Mouse (Mus musculus) kidney, postnatal 0 days (tissue): ENCODE data around the gene Gins1. TPM values are rescaled to one million over a fixed set of nuclear protein-coding genes. Genes with fewer than 3 reads are reported as not detected.

Source experiments
- ATAC-seq: fragments of 200-750 bp; cut with Nextera tagmentation; replicated peaks from 2 replicates; pipeline ENCODE4 v1.8.0; 2017; ENCODE audit warnings: low read depth, moderate number of reproducible peaks, moderate TSS enrichment, moderate library complexity; ENCODE audit not compliant: low FRiP score
- DNase-seq: peaks from one replicate; pipeline ENCODE4 v3.0.0-alpha.2; 2016; ENCODE audit warnings: low spot score
- H3K27ac ChIP-seq: fragments of 300-500 bp; sonication (generic); 2 replicates; pipeline ENCODE4 v1.5.1; 2014; ENCODE audit warnings: mild to moderate bottlenecking
- H3K27me3 ChIP-seq: fragments of 300-500 bp; sonication (generic); 2 replicates; pipeline ENCODE4 v1.6.1; 2014; ENCODE audit warnings: low read length, mixed read lengths; ENCODE audit not compliant: insufficient read depth
- H3K36me3 ChIP-seq: fragments of 300-500 bp; sonication (generic); 2 replicates; pipeline ENCODE4 v1.6.1; 2014; ENCODE audit warnings: low read length, mixed read lengths; ENCODE audit not compliant: insufficient read depth
- H3K4me1 ChIP-seq: fragments of 300-500 bp; sonication (generic); replicated peaks from 2 replicates; pipeline ENCODE4 v1.6.1; 2014; ENCODE audit warnings: antibody characterized with exemption, low read length, mixed read lengths; ENCODE audit not compliant: insufficient read depth
- H3K4me2 ChIP-seq: fragments of 300-500 bp; sonication (generic); 2 replicates; pipeline ENCODE4 v1.6.1; 2014; ENCODE audit warnings: mild to moderate bottlenecking, low read length, moderate library complexity, mixed read lengths
- H3K4me3 ChIP-seq: fragments of 300-500 bp; sonication (generic); replicated peaks from 2 replicates; pipeline ENCODE4 v1.5.1; 2014; ENCODE audit warnings: low read depth, low read length
- H3K9ac ChIP-seq: fragments of 300-500 bp; sonication (generic); 2 replicates; pipeline ENCODE4 v1.6.1; 2014; ENCODE audit warnings: low read depth, low read length
- H3K9me3 ChIP-seq: fragments of 300-500 bp; sonication (generic); replicated peaks from 2 replicates; pipeline ENCODE4 v1.6.1; 2016; ENCODE audit warnings: low read length, inconsistent platforms, mixed read lengths
- CTCF ChIP-seq: IDR thresholded peaks from 2 replicates; pipeline ENCODE4 v1.5.1; 2016; ENCODE audit warnings: antibody characterized with exemption, low read depth, mild to moderate bottlenecking, moderate library complexity
- WGBS: fragments of 180-500 bp; shearing (Covaris S2); extraction: QIAGEN DNeasy Blood & Tissue Kit; methylation state at CpG from one replicate; pipeline ENCODE4 v1.1.7; 2014; 5-methylcytosine and 5-hydroxymethylcytosine counted together
- polyA plus RNA-seq: library from polyadenylated mRNA; unstranded; fragments of >200 nt; fragmentation: Nextera tagmentation; extraction: Ambion mirVana; gene quantifications from 2 replicates; pipeline ENCODE4 v1.2.1, GENCODE M21; 2015

Gins1 gene
- polyA plus RNA-seq, 1 experiment from 2014 or later = 26.4 TPM

- TF ChIP-seq CTCF = no peak
- no peaks in the 10 kb centered on the region for H3K27me3 ChIP-seq
- H3K9me3 ChIP-seq = no peaks in the 10 kb centered on the region
- ATAC-seq = no peak
- H3K4me3 ChIP-seq = no peak overlapping the region
- H3K4me1 ChIP-seq = no peaks in the 10 kb centered on the region
- DNase-seq = no peak
- H3K36me3 ChIP-seq = no peaks in the 10 kb centered on the region
- H3K4me2 ChIP-seq = no peak overlapping the region
- WGBS = 84% methylated on average over 6 of the region's 6 CpGs
- H3K27ac ChIP-seq = no peak overlapping the region
- H3K9ac ChIP-seq = no peak overlapping the region
Observed at GRCm38 (mm10) chr2:150921697-150922096, 16.5 kb downstream of the Gins1 start.

GRCm38 (mm10) chr2:150922165-150922564, 17.0 kb downstream of the Gins1 start:
- H3K27me3 ChIP-seq = no peaks in the 10 kb centered on the region
- H3K9ac ChIP-seq = no peak overlapping the region
- ATAC-seq = no peak
- no peaks in the 10 kb centered on the region for H3K9me3 ChIP-seq
- WGBS = 88% methylated on average over 4 of the region's 4 CpGs
- no peaks in the 10 kb centered on the region for H3K36me3 ChIP-seq
- no peak overlapping the region for H3K27ac ChIP-seq
- no peaks in the 10 kb centered on the region for H3K4me1 ChIP-seq
- H3K4me2 ChIP-seq = no peak overlapping the region
- no peak for TF ChIP-seq CTCF
- H3K4me3 ChIP-seq = no peak overlapping the region
- no peak for DNase-seq

- no peak overlapping the region for H3K27ac ChIP-seq
- H3K9me3 ChIP-seq = no peaks in the 10 kb centered on the region
- 89% methylated on average over 3 of the region's 3 CpGs for WGBS
- no peaks in the 10 kb centered on the region for H3K36me3 ChIP-seq
- H3K4me2 ChIP-seq = no peak overlapping the region
- TF ChIP-seq CTCF = no peak
- H3K9ac ChIP-seq = no peak overlapping the region
- DNase-seq (no peak), ATAC-seq (no peak)
- H3K27me3 ChIP-seq = no peaks in the 10 kb centered on the region
- no peaks in the 10 kb centered on the region for H3K4me1 ChIP-seq
- no peak overlapping the region for H3K4me3 ChIP-seq
Observed at GRCm38 (mm10) chr2:150923026-150923425, 17.8 kb downstream of the Gins1 start.

GRCm38 (mm10) chr2:150923505-150923904, 18.3 kb downstream of the Gins1 start:
- WGBS = 85% methylated on average over 7 of the region's 7 CpGs

GRCm38 (mm10) chr2:150927038-150927720, 22.0 kb downstream of the Gins1 start:
- Histone ChIP-seq H3K27me3 (no peaks in the 10 kb centered on the region), H3K4me1 (no peaks in the 10 kb centered on the region), H3K4me2 (no peak overlapping the region), H3K27ac (no peak overlapping the region), H3K4me3 (no peak overlapping the region), H3K36me3 (no peaks in the 10 kb centered on the region), H3K9me3 (no peaks in the 10 kb centered on the region), H3K9ac (no peak overlapping the region)
- WGBS = 80% methylated on average over 11 of the region's 11 CpGs
- no peak for TF ChIP-seq CTCF
- DNase-seq (no peak), ATAC-seq (no peak)

More at GRCm38 (mm10) chr2:150923505-150923904, 18.3 kb downstream of the Gins1 start:
- ATAC-seq (no peak), DNase-seq (no peak)
- TF ChIP-seq CTCF = no peak
- Histone ChIP-seq H3K4me2 (no peak overlapping the region), H3K27me3 (no peaks in the 10 kb centered on the region), H3K9me3 (no peaks in the 10 kb centered on the region), H3K36me3 (no peaks in the 10 kb centered on the region), H3K9ac (no peak overlapping the region), H3K4me3 (no peak overlapping the region), H3K4me1 (no peaks in the 10 kb centered on the region), H3K27ac (no peak overlapping the region)

GRCm38 (mm10) chr2:150929156-150929555, 24.0 kb downstream of the Gins1 start:
- H3K27ac ChIP-seq = no peak overlapping the region
- H3K27me3 ChIP-seq = no peaks in the 10 kb centered on the region
- H3K4me3 ChIP-seq = no peak overlapping the region
- WGBS = 72% methylated on average over 6 of the region's 6 CpGs
- no peaks in the 10 kb centered on the region for H3K36me3 ChIP-seq
- no peaks in the 10 kb centered on the region for H3K9me3 ChIP-seq
- TF ChIP-seq CTCF = no peak
- H3K4me2 ChIP-seq = no peak overlapping the region
- DNase-seq = no peak
- H3K9ac ChIP-seq = no peak overlapping the region
- no peaks in the 10 kb centered on the region for H3K4me1 ChIP-seq
- no peak for ATAC-seq

GRCm38 (mm10) chr2:150930806-150931205, 25.6 kb downstream of the Gins1 start:
- Histone ChIP-seq H3K4me2 (no peak overlapping the region), H3K9ac (no peak overlapping the region), H3K9me3 (no peaks in the 10 kb centered on the region), H3K27me3 (no peaks in the 10 kb centered on the region), H3K36me3 (no peaks in the 10 kb centered on the region), H3K4me3 (no peak overlapping the region), H3K4me1 (no peaks in the 10 kb centered on the region), H3K27ac (no peak overlapping the region)
- WGBS = 73% methylated on average over 3 of the region's 3 CpGs
- ATAC-seq (no peak), DNase-seq (no peak)
- no peak for TF ChIP-seq CTCF
